Mouse (Mus musculus) urinary bladder, postnatal 25 days (tissue): ENCODE measurements at regions not wholly inside any gene's neighbourhood (a gene's known extent, or its start where the extent isn't known, plus 50 kb on each side); places are given as distances from the start of the nearest gene placed in this dataset.
A peak's percentile ranks its signal among the peaks of the same experiment; 100 is the strongest.

Experiments
- DNase-seq: peaks from one replicate; pipeline ENCODE4 v3.0.0; 2022; ENCODE audit warnings: low spot score

DNA sequence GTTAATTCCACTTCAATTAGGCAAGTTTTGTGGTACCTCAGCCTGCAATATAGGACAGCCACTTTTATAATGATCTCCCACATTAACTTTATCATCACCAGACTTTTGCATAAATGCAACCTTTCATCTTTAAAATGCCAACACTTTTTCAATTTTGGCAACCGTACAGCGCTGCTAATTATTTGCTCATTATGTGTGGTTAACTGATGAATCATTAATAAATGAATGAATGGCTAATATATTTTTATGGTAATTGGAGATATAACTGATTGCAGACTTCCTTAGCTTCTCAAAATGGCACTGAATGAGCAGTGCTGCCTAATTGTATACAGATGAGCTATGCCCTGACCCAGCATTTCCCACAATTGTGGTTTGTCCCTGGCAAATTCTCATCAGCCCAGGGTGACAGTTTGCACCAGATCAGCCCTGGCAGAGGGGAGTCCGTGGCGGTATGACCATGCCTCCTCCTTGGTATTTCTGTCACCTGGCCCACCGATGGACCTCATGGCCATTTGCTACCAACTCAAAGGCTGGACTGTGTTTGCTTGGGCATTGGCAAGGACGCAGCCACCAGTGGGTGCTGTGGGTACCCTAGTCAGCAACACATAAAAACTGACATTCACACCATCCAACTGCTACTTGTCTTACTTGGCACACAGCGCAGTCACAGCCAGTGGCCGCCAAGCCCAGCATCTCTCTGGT lies 173.7 kb upstream of the Lmo4 start:
- DNase-seq = no peak

DNA sequence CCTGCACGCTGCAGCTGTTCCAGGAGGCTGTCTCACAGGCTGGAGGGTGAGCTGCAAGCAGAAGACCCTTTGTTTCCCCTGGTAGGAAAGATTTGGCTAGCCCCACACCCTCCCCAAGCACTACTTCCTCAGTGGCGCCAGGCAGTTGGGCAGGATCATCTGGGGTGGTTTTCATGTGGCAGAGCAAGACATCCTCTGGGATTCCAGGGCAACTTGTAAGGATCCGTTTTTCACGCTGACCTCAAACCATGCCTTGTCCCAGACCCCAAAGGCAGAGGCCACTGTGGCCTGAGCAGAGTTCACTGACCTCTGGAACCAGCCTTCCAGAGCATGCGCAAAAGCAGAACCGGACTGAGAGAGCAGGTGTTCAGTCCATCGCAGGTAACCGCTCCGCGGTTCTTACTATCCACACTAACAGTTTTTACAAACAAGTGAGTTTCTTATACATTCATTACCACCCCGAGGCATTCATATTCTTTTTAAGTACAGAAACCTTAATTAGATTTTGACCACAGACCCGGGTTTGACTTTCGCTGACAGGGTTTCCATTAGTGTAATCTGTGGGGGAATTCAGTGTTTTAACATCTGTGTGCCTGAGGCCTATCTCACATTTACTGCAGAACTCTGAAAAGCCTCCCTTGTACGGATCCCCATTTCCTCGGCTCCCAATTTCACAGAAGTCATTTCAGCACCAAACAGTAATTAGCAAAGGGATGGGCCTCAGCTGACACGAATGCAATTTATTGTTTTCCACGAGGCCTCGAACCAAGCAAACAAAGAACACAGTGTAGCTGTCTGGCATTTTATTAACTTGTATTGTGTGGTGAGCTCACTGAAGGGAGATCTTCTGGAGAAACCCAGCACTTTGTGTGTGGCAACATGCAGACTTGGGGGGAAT lies 172.9 kb upstream of the Lmo4 start:
- no peak for DNase-seq

DNA sequence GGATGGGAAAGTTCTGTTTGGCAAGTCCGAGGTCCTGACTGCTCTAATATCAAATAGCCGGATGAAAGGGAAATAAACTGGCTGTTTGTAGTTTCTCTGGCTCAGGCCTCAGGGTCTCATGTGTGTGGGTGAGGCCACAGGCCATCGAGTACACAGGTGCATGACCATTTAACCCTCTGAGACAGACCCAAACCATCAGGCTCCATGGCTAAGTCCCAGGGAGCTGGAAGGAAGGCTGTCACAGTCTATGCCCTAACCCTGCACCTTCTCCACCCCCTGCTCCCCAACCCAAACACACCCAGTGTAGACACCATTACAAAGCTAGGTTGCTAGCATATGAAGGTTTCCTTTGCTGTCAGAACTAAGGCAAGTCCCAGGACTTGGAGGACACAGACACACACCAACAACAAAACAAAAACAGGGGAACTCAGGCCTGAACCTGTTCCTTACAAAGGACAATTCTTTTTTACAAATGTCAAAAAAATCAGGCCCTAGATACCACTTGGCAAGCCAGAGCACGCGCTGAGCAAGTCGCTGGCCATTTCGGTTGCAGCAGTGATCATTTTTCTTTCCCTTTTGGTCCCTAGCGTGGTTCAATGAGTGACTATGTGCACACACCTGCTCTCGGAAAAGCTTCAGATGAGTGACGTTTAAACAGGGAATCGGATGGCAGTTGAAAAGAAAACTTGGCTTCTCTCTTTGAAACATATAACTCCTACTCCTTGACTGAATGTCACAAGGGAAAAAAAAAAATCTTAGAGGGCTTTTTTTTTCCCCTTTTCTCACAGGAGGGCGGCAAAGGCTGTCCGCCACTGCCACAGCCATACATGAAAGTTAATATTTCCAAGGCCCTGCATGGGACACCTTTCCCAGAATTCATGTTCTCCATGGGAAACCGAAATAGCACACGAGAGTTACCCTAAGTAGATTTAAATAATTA lies 171.7 kb upstream of the Lmo4 start:
- no peak for DNase-seq

DNA sequence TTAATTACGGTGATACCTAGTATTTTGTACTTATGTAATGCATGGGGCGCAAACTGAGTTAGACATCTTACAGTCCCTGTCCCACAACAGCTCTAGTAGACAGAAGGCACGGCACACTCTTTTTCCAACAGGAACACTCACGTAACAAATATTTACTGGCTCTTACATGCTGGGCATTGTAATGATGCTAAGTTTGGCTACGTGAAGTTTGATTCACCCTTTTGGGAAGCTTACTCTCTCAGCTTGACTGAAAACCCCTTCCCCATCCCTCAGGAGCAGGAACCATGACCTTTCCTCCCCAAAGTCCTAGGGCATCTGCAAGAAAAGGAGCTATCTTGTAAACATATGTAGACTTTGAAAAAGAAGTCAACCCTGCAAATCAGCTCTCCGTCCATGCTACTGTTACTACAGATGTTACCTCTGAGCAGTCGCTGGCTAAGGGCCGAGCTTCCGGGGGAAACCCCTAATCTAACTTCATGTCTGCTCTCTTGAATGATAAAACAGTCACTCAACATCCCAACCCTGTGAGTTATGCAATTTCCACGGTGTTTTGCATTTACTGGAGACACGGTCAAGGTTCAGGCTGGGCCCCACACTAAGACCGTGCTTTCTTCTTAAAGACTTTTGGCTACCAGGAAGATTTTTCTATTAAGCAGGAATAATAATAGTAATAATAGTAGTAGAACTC lies 170.8 kb upstream of the Lmo4 start:
- DNase-seq = no peak

DNA sequence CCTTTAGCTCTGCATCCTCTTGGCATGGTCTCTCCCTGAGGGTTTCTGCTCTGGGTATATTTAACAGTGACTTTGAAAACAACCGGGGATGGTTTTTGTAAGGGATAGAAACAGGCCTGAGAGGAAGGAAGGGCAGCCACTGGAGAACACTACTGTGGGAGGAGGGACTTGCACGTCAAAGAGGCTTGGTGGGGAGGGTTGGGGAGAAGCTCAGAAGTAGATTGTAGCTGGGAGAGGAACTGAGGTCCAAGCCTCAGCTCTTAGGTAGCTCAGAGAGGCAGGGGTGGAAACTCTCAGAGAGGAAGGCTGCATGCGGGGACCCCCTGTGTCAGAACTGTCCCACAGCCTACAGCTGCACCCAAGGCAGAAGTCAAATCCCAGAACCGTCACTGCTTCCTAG lies 163.3 kb upstream of the Lmo4 start:
- no peak for DNase-seq

DNA sequence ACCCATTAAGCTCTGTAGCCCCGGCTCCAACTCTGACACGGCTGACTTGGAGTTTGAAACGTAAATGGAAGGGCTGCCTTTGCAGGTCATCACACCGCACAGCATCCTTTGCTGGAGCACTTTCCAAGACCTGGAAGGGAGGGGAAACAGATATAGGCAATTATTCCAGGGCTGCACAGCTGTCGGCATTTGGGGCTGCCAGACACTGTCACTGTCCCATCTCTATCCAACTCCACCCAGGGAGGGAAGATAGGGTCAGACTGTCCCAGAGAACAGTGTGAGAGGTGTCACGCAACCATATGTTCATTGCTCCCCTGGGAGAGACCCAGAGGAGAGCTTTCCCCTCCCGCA lies 162.7 kb upstream of the Lmo4 start:
- DNase-seq = no peak

DNA sequence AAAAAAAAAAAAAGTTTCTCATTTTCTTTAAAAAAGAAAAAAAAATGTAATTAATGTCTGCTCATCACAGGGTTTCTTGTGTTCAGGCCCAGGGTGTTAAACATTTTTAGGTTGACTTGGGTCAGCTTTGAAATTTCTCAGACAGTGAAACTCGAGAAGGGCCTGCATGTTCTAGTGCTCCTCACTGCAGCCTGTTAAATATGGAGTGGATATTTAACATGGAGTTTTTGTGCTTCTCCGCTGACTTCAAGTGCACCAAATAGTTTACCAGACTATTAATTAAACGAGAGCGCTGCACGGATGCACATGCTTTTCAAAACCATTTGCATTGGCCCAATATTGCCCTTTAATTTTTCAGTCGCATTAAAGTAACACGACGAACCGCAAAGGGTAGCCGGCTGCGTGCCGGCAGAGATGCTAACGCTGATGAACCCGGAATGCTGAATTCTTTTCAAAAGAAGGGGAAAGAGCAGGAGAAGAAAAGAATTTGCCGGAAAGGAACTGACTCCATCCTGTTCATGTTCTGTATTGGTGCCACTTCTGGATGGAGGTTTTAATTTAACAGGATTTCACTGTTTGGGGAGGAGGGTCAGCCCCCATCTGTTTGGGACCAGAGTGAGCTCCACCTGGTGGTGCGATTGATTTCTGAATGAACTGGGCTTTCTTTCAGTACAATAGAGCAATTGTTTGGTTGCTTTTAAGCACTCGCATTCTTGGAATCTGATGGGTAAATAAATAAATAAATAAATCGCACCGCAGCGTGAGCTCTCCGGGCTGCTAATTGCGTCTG lies 162.2 kb upstream of the Lmo4 start:
- no peak for DNase-seq

DNA sequence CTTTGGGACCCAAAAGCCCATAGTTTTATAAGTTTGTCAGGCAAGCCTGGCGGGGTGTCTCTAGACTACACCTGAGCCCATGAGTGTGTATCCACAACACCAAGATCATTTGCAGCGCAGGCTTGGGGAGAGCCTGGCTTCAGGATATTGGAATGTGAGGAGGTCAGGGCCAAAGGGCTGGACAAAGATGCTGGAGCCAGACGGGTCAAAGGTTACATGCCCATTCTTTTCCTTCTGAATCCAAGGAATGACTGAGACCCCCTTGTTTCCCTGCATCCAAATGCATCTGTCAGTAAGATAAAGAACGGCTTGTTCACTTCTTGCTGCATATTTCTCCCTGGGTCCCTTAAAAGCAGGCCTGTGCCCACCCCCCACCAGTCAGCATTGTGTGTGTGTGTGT lies 160.9 kb upstream of the Lmo4 start:
- no peak for DNase-seq

DNA sequence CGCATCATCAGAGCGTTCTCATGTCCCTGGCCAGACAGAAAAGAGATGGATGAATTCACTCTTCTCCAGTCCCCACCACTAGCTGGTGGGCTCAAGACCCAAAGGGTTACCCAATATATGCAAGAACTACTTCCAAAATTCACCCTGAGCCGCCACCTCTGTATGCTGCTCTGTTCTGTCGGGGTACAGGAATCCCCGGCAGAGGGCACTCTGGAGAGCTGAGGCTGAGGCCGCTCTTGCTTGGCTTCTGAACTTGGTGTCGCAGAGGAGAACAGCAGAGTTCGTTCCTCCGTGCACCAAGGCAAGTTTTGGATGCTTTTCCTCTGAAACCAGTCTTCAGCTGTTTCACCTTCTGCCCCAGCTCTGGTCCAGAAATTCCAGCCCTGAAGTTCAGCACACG lies 157.5 kb upstream of the Lmo4 start:
- peak; percentile 43 for DNase-seq

DNA sequence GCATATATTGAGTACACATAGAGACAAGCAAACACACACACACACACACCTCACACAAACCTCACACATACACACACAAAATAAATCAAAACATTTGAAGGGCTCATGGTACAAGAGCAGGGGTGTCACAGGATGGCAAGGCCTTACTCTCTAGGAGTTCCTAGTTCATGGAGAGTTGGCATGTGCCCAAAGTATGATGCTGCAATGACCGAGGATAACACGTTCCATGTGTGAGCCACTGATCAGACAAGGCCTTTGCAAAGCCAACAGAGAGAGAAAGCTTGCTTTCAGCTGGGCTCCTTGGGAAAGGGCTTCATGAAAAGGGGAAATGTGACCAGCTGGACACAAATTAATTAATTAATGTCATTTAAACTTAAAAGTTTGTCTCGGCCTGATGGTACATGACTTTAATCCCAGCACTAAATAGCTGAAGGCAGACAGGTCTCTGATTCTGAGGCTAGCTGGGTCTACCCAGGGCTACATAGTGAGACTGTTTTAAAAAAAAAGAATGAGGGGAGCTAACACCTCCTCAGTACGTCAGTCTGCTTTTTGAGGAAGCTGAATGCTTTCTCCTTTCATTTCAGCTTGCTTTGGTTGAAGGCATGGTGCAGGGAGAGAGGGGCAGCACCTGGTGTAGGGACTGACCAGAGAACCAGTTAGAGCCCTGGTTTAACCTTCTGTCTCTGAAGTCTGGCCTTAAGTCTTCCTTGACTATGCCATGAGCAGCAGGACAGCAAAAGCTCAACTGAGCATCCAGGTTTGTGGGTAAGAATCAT lies 156.4 kb upstream of the Lmo4 start:
- no peak for DNase-seq

DNA sequence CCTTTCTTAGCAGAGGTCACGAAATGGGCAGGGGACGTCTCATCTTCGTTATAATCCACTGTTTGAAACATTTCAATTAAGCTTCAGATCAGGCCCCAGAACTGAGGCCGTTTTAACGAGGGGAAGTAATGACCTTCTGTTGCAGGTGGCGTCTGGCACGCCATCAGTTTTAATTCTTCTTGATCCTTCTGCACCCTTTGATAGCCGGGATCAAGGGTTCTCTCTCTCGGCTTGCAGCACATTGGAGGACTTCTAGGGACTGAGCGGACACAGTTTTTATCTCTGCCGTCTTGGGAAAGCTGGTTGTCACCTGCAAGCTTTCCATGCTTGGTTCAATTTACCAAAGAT lies 151.9 kb upstream of the Lmo4 start:
- no peak for DNase-seq

DNA sequence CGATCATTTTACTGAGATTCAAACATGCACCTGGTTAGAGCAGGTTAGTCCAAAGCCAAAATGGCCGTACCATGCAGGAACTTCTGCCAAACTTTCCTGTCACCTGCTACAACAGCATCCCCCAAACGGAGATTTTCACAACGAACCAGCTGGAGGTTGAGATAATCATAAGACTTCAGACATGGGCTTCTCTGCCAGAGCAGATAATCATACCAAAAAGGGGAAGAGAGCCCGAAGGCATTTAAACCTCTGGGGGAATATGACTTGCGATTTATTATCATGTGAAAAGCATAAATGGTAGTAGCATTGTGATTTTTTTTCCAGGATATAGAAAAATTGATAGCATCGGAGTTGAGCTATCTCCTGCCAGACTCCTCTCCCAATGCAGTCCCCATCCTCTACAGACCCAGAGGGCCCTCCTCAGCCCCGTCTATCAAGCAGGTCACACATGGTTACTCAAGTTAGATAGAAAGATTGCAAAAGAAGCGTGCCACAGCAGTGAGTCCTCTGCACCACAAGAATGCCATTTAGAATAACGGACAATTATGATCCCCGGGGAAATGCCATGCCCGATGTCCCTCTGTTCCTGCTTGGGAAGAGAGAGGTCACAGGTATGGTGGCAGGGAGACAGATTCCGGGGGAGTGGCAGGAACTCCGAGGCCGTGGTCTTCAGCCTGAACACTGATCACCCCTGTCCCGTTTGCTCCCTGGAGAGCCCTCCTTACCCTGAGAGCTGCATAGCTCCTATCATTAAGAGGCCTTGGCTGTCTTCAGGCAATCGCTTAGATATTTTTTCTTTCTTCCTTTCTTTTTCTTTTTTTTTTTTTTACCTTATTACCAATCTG lies 151.3 kb upstream of the Lmo4 start:
- DNase-seq = no peak

DNA sequence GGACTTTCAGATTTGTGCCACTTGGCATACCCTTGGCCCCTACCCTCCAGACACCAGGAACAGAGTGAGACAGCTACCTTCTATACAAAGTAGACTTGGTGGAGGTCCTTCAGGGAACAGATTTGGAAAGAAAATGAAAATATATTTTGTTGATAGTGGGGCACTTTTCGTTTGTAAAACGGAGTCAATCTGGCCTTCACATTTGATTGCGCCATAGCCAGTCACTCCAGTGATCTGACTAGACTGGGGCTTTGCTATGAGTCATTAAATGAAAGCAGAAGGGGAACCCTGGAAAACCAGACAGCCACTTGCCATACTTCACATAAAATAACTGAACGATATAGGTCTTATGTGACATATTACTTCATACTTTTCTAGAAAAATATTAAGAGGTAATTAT lies 147.5 kb upstream of the Lmo4 start:
- no peak for DNase-seq

DNA sequence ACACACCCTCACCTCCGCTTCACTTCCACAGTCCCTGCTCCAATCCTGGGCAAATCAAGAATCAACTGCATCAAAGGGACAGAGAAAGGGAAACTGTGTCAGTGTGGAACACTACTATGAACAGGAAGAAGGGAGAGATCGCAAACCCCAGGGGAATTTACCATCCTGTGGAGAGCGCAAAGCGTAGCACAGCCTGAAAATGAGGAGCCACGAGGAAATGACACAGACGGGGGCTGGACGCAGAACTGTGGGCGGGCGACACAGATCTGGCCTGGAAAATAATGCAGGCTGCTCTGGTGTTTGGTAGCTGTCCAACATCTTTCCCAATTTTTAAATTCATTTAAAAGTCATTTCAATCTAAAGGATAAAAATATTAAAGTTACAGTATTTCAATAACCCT lies 143.4 kb upstream of the Lmo4 start:
- no peak for DNase-seq

DNA sequence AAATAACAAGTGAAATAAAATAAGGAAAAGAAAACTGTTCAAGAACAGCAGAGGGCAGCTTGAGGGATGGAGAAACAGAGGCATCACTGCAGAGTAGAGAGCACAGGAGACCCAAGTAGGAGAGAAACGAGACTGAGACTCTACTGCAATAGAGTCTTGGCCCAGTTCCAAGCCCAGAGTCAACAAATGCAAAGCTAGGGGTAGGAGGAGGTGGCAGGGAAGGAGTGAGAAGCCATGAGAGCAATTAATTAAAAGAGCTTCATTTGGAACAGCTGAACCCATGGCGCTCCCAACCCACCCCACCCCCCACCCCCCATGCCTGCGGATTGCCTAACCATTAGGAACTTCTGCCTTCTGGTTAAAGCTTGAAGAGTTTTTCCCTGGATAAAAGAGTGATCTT lies 130.2 kb upstream of the Lmo4 start:
- DNase-seq = no peak

DNA sequence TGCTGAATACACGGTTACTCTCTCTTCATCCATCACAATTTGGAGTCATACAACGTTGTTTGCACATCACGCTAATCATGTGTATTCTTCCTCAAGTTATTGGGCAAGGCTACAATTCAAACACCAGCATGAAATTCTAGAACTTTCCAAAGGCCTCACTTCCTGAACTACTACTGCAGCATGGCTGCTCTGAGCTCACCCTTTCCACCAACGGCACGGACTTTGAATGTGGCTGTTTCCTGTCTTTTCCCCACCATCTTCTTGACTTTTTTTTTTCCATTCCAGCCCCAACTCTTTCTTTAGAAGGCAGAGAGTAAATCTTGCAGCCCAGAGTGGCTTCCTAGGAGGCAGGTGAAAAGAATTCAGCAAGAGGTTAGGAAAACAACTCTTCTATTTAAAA lies 129.2 kb upstream of the Lmo4 start:
- no peak for DNase-seq

DNA sequence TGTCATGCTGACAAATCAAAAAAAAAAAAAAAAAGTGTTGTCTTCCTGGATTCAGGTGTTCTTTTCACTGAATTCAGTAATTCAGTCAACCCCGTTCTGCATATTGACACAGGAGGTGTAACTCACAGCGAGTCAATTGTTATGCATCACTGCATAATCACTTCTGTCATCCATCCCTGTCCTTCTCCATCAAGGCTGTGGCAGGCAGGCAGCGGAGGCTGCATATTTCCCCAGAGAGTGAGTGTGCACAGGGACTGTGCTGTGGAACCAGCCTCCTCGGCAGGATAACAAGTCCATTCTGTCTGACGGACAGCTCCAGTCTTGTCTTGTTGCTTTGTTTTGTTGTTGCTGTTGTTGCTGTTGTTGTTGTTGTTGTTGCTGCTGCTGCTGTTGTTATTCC lies 127.3 kb upstream of the Lmo4 start:
- no peak for DNase-seq

DNA sequence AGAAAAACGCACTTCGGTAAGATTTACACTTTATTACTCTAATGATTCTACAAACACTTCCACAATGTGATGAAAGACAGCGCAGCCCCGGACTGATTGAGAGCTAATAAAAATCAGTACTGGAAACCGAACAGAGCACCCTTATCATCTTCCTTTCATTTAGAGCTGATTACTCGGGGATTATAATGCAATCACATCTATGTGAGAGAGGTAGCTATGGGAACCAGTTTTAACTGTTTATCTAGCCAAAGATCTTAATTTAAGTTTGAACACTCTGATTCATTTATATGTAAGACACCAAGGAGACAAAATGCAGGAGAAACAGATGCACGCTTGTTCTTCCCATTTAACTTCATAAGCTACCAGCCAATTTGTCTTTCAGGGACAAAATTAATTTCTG lies 124.1 kb upstream of the Lmo4 start:
- DNase-seq = no peak

DNA sequence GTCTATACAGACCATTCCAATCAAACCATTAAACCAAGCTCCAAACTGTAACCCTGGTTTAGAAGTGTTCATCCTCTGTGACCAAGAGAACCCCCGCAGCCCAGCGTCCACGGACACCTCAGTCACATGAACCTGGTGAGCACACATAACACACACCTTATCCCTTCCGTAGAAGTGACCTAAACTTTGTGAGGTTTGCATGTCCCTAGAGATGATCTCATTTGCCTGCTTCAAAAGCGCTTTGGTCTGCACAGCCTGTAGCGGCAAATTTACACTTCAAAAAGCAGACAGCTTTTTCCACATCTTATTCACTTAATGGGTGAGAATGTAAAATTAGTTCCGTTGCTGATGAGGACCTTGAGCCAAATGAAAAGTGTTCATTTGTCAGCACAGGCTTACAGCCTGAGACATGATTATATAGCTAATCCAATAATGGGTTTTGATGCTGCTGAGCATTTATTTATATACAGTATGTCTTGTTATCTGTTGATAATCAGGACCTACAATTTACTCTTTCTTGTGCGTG lies 122.3 kb upstream of the Lmo4 start:
- no peak for DNase-seq
